Mouse (Mus musculus): ENCODE measurements around the gene Hoxd1. TPM values are rescaled to one million over a fixed set of nuclear protein-coding genes. Genes with fewer than 3 reads are reported as not detected.

The Hoxd1 gene
- polyA plus RNA-seq, 1 experiment from 2014 or later = 0.49 TPM

- H3K27ac ChIP-seq = peak overlapping the region; percentile 62
- H3K4me3 ChIP-seq = peak overlapping the region; percentile 46
- peak; percentile 74 for DNase-seq (ENCODE audit: low spot score)
- no peaks in the 10 kb centered on the region for H3K9me3 ChIP-seq
- H3K36me3 ChIP-seq = no peaks in the 10 kb centered on the region
- under 1% methylated on average over 58 of the region's 58 CpGs for WGBS
- peaks cover 100% of the 10 kb centered on the region for H3K27me3 ChIP-seq (ENCODE audit: insufficient read depth, poor library complexity, severe bottlenecking)
- H3K4me1 ChIP-seq = peaks cover 25% of the 10 kb centered on the region
Observed at GRCm38 (mm10) chr2:74746298-74746921, 16.4 kb upstream of the Hoxd1 start.

DNA sequence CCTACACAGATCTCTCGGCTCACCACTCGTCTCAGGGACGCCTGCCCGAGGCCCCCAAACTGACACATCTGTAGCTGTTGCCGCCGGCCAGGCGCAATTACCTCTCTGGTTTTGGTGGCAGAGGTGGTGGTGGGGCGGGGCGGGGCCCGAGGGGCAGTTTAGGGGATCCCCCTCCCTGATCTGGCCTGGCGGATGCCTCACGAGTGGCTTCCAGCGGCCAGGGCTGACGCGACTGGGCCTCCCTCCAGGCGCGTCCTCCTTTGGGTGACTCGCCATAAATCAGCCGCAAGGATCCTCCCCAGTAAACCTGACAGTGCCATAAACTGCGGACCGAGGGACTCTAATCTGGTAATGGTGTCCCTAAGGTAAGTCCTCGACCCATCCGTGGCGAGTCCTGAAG, 15.8 kb upstream of the Hoxd1 start:
- Histone ChIP-seq H3K4me3 (peak overlapping the region; percentile 46), H3K36me3 (no peaks in the 10 kb centered on the region), H3K4me1 (peaks cover 25% of the 10 kb centered on the region), H3K27me3 (ENCODE audit: insufficient read depth, poor library complexity, severe bottlenecking) (peaks cover 100% of the 10 kb centered on the region), H3K9me3 (no peaks in the 10 kb centered on the region), H3K27ac (no peak overlapping the region)
- no peak for DNase-seq (ENCODE audit: low spot score)
- 2% methylated on average over 24 of the region's 24 CpGs for WGBS

- no peak for DNase-seq (ENCODE audit: low spot score)
- H3K4me3 ChIP-seq = no peak overlapping the region
- no peak overlapping the region for H3K27ac ChIP-seq
- peaks cover 100% of the 10 kb centered on the region for H3K27me3 ChIP-seq (ENCODE audit: insufficient read depth, poor library complexity, severe bottlenecking)
- 10% methylated on average over 11 of the region's 11 CpGs for WGBS
- no peaks in the 10 kb centered on the region for H3K9me3 ChIP-seq
- H3K36me3 ChIP-seq = no peaks in the 10 kb centered on the region
- peaks cover 30% of the 10 kb centered on the region for H3K4me1 ChIP-seq
Observed at GRCm38 (mm10) chr2:74747661-74748141, 15.1 kb upstream of the Hoxd1 start.

DNA sequence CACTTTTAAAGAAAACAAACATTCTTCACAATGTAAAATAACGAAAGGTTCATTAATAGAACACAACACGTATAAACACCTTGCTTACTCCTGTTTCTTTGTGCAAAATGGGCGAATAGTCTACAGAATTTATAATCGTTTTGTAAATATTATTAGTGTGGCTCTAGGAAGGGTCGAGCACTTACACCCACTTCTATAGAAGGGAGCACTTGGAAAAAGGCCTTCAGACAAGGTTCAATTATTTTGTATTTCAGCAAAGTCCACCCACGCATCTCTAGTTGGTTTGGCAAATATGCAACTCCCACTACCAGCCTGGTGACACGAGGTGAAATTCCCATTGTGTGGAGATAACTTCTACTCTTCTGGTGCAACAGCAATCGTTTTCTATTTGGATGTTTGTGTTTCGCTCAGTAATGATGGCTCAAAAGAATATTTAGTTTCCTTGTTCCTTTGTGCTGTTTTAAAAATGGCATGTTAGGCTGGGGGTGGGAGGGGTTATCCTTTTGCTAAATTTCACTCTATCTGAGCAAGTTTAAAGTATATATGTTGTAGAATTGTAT, 14.3 kb upstream of the Hoxd1 start:
- no peaks in the 10 kb centered on the region for H3K36me3 ChIP-seq
- no peak overlapping the region for H3K27ac ChIP-seq
- DNase-seq (ENCODE audit: low spot score) = no peak
- H3K27me3 ChIP-seq (ENCODE audit: insufficient read depth, poor library complexity, severe bottlenecking) = peaks cover 100% of the 10 kb centered on the region
- H3K9me3 ChIP-seq = no peaks in the 10 kb centered on the region
- WGBS = 9% methylated on average over 9 of the region's 9 CpGs
- H3K4me1 ChIP-seq = peaks cover 38% of the 10 kb centered on the region
- H3K4me3 ChIP-seq = no peak overlapping the region

DNA sequence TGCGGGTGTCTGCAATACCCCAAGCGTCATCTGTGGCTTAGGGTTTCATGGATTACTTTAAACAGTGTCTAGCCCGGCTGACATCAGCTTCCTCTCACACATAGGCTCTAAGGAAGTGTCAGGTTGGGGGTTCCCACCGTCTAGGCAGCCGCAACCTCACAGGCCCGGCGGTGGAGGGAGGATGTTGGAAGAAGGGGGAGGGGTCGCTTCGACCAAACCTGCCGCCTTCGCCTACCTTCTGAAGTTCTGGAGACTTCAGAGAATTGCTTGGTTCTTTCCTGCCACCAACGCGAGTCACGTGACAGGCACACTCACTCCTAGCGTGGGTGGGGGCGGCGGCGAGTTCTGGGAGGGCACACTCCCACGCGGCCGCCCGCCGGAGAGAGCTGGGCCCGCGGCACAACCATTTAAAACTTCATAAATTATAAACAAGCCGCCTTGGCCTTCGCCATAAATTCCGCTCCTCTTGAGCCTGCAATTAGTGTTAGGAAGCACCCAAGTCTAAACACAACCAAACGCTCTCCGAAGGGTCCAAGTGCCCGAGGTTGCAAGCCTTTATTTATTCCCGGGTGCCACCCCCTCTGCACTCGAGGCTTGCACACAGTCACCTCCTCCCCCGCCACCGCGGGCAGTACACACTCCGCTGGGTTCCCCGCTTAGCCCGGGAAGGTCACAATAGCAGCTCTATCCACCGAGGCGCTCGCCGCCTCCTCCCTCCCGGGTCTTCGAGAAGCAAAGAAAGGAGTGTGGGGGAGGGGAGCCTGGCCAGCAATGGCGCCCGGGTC, 13.3 kb upstream of the Hoxd1 start:
- under 1% methylated on average over 47 of the region's 47 CpGs for WGBS
- Histone ChIP-seq H3K27ac (peak overlapping the region; percentile 64; the same call in 1 of the 2 replicates), H3K36me3 (no peaks in the 10 kb centered on the region), H3K4me1 (peaks cover 38% of the 10 kb centered on the region), H3K9me3 (no peaks in the 10 kb centered on the region), H3K27me3 (ENCODE audit: insufficient read depth, poor library complexity, severe bottlenecking) (peaks cover 100% of the 10 kb centered on the region), H3K4me3 (peak overlapping the region; percentile 47)
- DNase-seq (ENCODE audit: low spot score) = no peak

DNA sequence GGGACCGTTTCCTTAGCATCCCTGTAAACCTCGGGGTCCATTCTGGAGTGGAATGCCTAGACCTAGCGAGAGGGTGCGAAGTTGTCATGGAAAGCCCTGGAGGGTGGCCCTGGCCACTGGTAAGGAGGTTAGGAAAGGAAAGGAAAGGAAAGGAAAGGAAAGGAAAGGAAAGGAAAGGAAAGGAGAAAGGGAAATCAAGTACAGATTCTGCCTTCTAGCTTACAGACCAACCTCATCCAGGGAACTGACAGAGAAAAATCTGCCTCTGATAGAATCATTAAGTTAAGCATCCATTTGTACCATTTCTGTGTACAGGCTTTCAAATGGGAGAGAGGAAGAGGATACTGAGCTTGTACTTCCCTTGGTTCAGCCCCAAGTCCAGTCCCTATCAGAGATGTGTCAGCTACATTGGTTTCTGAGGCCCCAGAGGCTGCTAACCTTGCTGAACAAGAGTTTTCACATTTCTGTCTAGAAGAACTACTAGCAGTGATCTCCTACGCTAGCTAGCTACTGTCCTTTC, 12.0 kb upstream of the Hoxd1 start:
- Histone ChIP-seq H3K4me3 (no peak overlapping the region), H3K9me3 (no peaks in the 10 kb centered on the region), H3K4me1 (peaks cover 38% of the 10 kb centered on the region), H3K27ac (no peak overlapping the region), H3K36me3 (no peaks in the 10 kb centered on the region), H3K27me3 (ENCODE audit: insufficient read depth, poor library complexity, severe bottlenecking) (peaks cover 98% of the 10 kb centered on the region)
- no peak for DNase-seq (ENCODE audit: low spot score)
- WGBS = 29% methylated on average over 5 of the region's 5 CpGs

- no peak for DNase-seq (ENCODE audit: low spot score)
Observed at GRCm38 (mm10) chr2:74751861-74752260, 10.9 kb upstream of the Hoxd1 start.

DNA sequence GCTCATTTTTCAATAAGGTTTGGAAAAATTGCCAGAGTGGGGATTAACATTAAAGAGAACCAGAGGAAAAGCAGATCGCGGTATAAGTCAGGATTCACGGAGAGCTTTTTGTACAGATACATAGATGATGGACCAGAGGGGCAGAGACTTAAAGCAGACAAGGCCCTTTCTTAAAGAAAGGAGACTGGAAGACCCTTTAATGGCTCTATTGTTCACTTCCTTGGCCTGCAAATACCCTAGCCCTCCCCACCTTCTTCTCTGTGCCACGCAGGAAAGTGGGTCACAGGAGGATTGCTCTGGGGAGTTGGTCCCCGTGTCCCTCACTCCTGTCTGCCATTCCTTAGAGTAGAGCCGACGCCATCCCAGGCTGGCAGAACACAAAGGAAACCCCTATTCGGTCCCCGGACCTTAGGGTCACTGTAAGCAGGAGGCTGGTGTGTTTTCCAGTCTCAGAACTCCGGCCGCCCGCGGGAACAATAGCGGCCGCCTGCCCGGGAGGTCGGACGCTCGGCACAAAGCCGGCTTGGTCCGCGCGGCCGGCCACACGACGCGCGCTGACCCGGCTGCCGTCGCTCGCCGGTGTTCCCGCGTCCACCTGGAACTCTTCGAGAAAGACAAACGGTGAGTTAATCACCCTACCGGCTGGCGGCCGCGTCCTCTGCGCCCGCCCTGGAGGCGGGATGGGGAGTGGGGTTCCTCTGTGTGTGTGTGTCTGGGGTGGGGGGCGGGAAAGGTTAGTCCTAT, 10.2 kb upstream of the Hoxd1 start:
- no peak for DNase-seq (ENCODE audit: low spot score)
- Histone ChIP-seq H3K27me3 (ENCODE audit: insufficient read depth, poor library complexity, severe bottlenecking) (peaks cover 93% of the 10 kb centered on the region), H3K4me3 (peak overlapping the region; percentile 56), H3K27ac (peak overlapping the region; percentile 64; the same call in 1 of the 2 replicates), H3K36me3 (no peaks in the 10 kb centered on the region), H3K4me1 (peaks cover 28% of the 10 kb centered on the region), H3K9me3 (no peaks in the 10 kb centered on the region)
- 2% methylated on average over 45 of the region's 45 CpGs for WGBS

More at GRCm38 (mm10) chr2:74751861-74752260, 10.9 kb upstream of the Hoxd1 start:
- H3K4me1 ChIP-seq = peaks cover 31% of the 10 kb centered on the region
- WGBS = 71% methylated on average over 1 of the region's 1 CpGs
- no peak overlapping the region for H3K4me3 ChIP-seq
- H3K27me3 ChIP-seq (ENCODE audit: insufficient read depth, poor library complexity, severe bottlenecking) = peaks cover 95% of the 10 kb centered on the region
- H3K27ac ChIP-seq = no peak overlapping the region
- no peaks in the 10 kb centered on the region for H3K9me3 ChIP-seq
- H3K36me3 ChIP-seq = no peaks in the 10 kb centered on the region

- peaks cover 93% of the 10 kb centered on the region for H3K27me3 ChIP-seq (ENCODE audit: insufficient read depth, poor library complexity, severe bottlenecking)
- 1% methylated on average over 25 of the region's 25 CpGs for WGBS
- H3K9me3 ChIP-seq = no peaks in the 10 kb centered on the region
- no peak for DNase-seq (ENCODE audit: low spot score)
- H3K4me1 ChIP-seq = peaks cover 28% of the 10 kb centered on the region
- peak overlapping the region; percentile 56 for H3K4me3 ChIP-seq
- no peaks in the 10 kb centered on the region for H3K36me3 ChIP-seq
- H3K27ac ChIP-seq = peak overlapping the region; percentile 64; the same call in 1 of the 2 replicates
Observed at GRCm38 (mm10) chr2:74753175-74753523, 9.6 kb upstream of the Hoxd1 start.

GRCm38 (mm10) chr2:74753711-74754110, 9.1 kb upstream of the Hoxd1 start:
- WGBS = 20% methylated on average over 5 of the region's 5 CpGs
- no peak for DNase-seq (ENCODE audit: low spot score)
- peaks cover 28% of the 10 kb centered on the region for H3K4me1 ChIP-seq
- no peaks in the 10 kb centered on the region for H3K36me3 ChIP-seq
- H3K27me3 ChIP-seq (ENCODE audit: insufficient read depth, poor library complexity, severe bottlenecking) = peaks cover 89% of the 10 kb centered on the region
- no peak overlapping the region for H3K27ac ChIP-seq
- no peaks in the 10 kb centered on the region for H3K9me3 ChIP-seq
- no peak overlapping the region for H3K4me3 ChIP-seq

DNA sequence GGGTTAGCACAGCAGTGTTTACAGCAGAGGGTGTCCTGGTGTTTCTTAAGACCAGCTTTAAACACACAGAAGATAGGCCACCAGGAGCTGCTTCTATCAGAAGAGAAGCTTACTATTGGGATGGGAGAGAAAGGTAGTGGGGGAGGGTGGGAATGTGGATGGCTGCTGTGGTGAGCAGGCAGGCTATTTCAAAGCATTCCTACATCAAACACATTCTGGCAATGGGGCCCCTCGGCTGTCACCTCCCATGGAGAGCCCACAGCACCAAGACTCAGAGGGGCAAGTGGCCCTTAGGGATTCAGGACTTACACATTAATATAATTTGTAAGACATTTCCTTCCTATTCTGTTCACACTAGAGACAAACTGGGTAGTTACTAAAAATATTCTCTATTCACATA, 2.6 kb upstream of the Hoxd1 start:
- no peak overlapping the region for H3K27ac ChIP-seq
- DNase-seq (ENCODE audit: low spot score) = no peak
- H3K4me3 ChIP-seq = no peak overlapping the region
- no peaks in the 10 kb centered on the region for H3K36me3 ChIP-seq
- peaks cover 85% of the 10 kb centered on the region for H3K27me3 ChIP-seq (ENCODE audit: insufficient read depth, poor library complexity, severe bottlenecking)
- H3K9me3 ChIP-seq = no peaks in the 10 kb centered on the region
- WGBS = 9% methylated on average over 1 of the region's 1 CpGs
- peaks cover 26% of the 10 kb centered on the region for H3K4me1 ChIP-seq

DNA sequence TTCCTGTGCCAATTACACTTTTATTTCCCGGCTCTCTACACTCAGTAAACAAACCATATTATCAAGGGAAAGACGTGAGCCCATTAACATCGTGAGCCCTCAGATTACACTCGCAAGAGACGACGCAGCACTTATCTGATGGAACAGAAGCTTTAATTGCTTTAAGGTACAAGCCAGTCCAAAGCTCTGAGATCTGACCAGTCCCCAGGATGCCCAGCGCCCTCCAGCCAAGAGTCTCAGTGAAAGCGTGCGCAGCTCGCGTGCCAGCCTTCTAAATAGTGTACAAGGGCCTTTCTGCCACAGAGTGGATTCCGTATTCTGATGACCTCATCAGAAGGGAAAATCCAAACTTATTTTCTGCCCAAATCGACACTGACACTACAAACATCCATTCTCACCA, 839 bp upstream of the Hoxd1 start:
- Histone ChIP-seq H3K27ac (no peak overlapping the region), H3K9me3 (no peaks in the 10 kb centered on the region), H3K27me3 (ENCODE audit: insufficient read depth, poor library complexity, severe bottlenecking) (peaks cover 87% of the 10 kb centered on the region), H3K4me3 (peak overlapping the region; percentile 65), H3K4me1 (peaks cover 26% of the 10 kb centered on the region), H3K36me3 (no peaks in the 10 kb centered on the region)
- WGBS = 6% methylated on average over 13 of the region's 13 CpGs
- no peak for DNase-seq (ENCODE audit: low spot score)

All from heart, embryonic 10.5 days (tissue).